Mouse (Mus musculus): ENCODE results near the gene Gorasp2.

DNA sequence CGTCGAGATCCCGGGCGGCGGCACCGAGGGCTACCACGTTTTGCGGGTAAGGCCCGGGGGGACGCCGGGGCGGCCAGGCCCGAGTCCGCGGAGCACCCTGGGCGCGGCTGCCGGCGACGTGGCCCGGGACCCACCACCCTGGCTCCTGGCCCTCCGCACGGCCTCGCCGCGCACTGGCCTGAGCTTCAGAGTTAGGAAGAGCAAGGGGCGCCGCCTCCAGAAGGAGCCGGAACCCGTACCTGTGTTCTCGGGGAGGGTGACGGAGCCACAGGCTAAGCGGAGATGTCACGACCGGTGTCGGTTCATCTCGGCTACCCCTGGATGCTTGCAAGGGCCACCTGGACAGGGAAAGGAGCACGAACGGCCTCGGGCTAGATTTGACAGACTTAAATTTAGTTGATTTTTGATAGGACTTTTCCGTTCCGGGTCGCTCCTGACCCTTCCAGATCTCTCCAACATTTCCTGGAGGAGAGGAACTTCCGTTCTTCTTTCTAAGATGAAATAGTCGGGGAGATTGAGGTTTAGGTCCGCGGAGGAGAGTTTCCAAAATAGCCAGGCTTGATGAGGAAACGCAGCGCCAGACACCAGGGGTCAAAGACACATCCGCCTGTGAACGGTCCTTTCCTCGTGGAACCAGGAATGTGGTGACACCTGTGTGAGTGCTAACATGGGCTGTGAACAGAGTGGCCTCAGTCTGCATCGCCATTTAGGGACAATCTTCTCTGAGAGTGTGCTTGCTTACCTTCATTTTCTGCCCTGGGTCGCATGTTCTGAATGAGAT is 529 bp downstream of the Gorasp2 start, which contains the start of gene Gm26558:
- TF ChIP-seq CTCF (IDR thresholded peaks at IDR 0.05; ENCODE audit: extremely low read depth, insufficient read depth, low read length) (no peak), POLR2A (IDR thresholded peaks at IDR 0.05; ENCODE audit: extremely low read depth, insufficient read depth, low read length) (no peak)
